Mouse (Mus musculus) T-helper 2 cell (primary cell): ENCODE results near the gene Adgrg6.

ENCODE experiments used
- in situ Hi-C: fragments of 300-600 bp; cut with MboI, MseI; formaldehyde crosslinking; loops from one replicate; pipeline ENCODE4 v1.15.1; 2025; ENCODE audit warnings: high pct_unique_total_duplicates

The Adgrg6 gene

GRCm38 (mm10) chr10:14491838-14492237 lies 53.6 kb downstream of the Adgrg6 start:
- in situ Hi-C loops = no loop called here

GRCm38 (mm10) chr10:14483257-14483656 lies 62.2 kb downstream of the Adgrg6 start:
- in situ Hi-C loops = no loop called here

- in situ Hi-C loops = no loop called here
Observed at GRCm38 (mm10) chr10:14482483-14482882, 63.0 kb downstream of the Adgrg6 start.

GRCm38 (mm10) chr10:14480928-14481327 lies 64.5 kb downstream of the Adgrg6 start:
- in situ Hi-C loops = no loop called here

- in situ Hi-C loops = no loop called here
Observed at GRCm38 (mm10) chr10:14476393-14476792, 69.1 kb downstream of the Adgrg6 start.

GRCm38 (mm10) chr10:14475641-14476040 lies 69.8 kb downstream of the Adgrg6 start:
- in situ Hi-C loops = no loop called here

GRCm38 (mm10) chr10:14474541-14475305 lies 70.7 kb downstream of the Adgrg6 start:
- in situ Hi-C loops = no loop called here

GRCm38 (mm10) chr10:14471039-14471550 lies 74.4 kb downstream of the Adgrg6 start:
- in situ Hi-C loops = no loop called here

- in situ Hi-C loops = no loop called here
Observed at GRCm38 (mm10) chr10:14468623-14469022, 76.8 kb downstream of the Adgrg6 start.

GRCm38 (mm10) chr10:14463796-14464511 lies 81.5 kb downstream of the Adgrg6 start:
- in situ Hi-C loops = no loop called here

GRCm38 (mm10) chr10:14460933-14461514 lies 84.4 kb downstream of the Adgrg6 start:
- in situ Hi-C loops = no loop called here

GRCm38 (mm10) chr10:14460252-14460932 lies 85.1 kb downstream of the Adgrg6 start:
- in situ Hi-C loops = no loop called here

- in situ Hi-C loops = no loop called here
Observed at GRCm38 (mm10) chr10:14459819-14460218, 85.6 kb downstream of the Adgrg6 start.

GRCm38 (mm10) chr10:14459330-14459729 lies 86.1 kb downstream of the Adgrg6 start:
- in situ Hi-C loops = no loop called here

- in situ Hi-C loops = no loop called here
Observed at GRCm38 (mm10) chr10:14454481-14454880, 91.0 kb downstream of the Adgrg6 start.

- in situ Hi-C loops = no loop called here
Observed at GRCm38 (mm10) chr10:14451811-14452210, 93.6 kb downstream of the Adgrg6 start.

GRCm38 (mm10) chr10:14450073-14450472 lies 95.4 kb downstream of the Adgrg6 start:
- in situ Hi-C loops = no loop called here

GRCm38 (mm10) chr10:14445590-14446291 lies 99.7 kb downstream of the Adgrg6 start:
- in situ Hi-C loops = no loop called here

GRCm38 (mm10) chr10:14440860-14441579 lies 104.4 kb downstream of the Adgrg6 start:
- in situ Hi-C loops = no loop called here

- in situ Hi-C loops = no loop called here
Observed at GRCm38 (mm10) chr10:14404070-14404469, 141.4 kb downstream of the Adgrg6 start.

GRCm38 (mm10) chr10:14401744-14402143 lies 143.7 kb downstream of the Adgrg6 start:
- in situ Hi-C loops = no loop called here
